Mouse (Mus musculus): ENCODE measurements at regions not wholly inside any gene's neighbourhood (a gene's known extent, or its start where the extent isn't known, plus 50 kb on each side); places are given as distances from the start of the nearest gene placed in this dataset.
"Not testable (repeated sequence)": the region's sequence is repeated elsewhere in the genome, so short reads cannot be mapped to it uniquely, and the experiment has no call there.

- H3K36me3 ChIP-seq = no peaks in the 10 kb centered on the region
- WGBS = 82% methylated on average over 7 of the region's 7 CpGs
- no peak for ATAC-seq (replicated peaks)
- H3K27ac ChIP-seq (replicated peaks) = no peak overlapping the region
- no peak overlapping the region for H3K4me2 ChIP-seq (replicated peaks)
- no peaks in the 10 kb centered on the region for H3K4me1 ChIP-seq
- no peaks in the 10 kb centered on the region for H3K9me3 ChIP-seq
- H3K27me3 ChIP-seq = no peaks in the 10 kb centered on the region
- H3K9ac ChIP-seq (replicated peaks) = no peak overlapping the region
- no peak overlapping the region for H3K4me3 ChIP-seq
These were observed 745.7 kb upstream of the Gm5150 start for GRCm38 (mm10) chr3:16751764-16752485.

DNA sequence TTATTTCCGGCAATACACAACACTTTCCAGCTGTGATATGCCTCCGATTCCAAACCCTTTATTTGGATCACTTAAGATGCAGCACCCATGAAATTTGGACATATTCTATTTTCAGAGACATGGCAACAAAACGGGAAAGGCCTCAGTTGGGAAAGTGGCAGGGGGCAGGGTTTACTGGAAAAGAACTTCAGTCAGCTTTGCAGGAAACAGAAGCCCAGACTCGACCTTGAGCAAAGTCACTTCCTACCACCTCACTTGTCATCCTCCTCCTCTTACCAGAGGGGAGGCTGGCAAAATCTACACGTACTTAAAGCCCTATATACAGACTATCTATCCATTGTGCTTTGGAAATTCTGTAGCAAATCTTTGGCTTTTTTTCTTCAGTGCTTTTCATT, 727.7 kb upstream of the Gm5150 start:
- WGBS = 56% methylated on average over 5 of the region's 5 CpGs
- no peak overlapping the region for H3K4me3 ChIP-seq
- H3K9me3 ChIP-seq = no peaks in the 10 kb centered on the region
- H3K27ac ChIP-seq (replicated peaks) = peak overlapping the region; percentile 27; the same call in 1 of the 2 replicates
- H3K4me2 ChIP-seq (replicated peaks) = no peak overlapping the region
- peaks cover 2% of the 10 kb centered on the region; the same call in 1 of the 2 replicates for H3K4me1 ChIP-seq
- H3K36me3 ChIP-seq = no peaks in the 10 kb centered on the region
- ATAC-seq (replicated peaks) = peak; percentile 55; the same call in 1 of the 2 replicates
- H3K27me3 ChIP-seq = no peaks in the 10 kb centered on the region
- no peak overlapping the region for H3K9ac ChIP-seq (replicated peaks)

- Histone ChIP-seq H3K9ac (replicated peaks) (no peak overlapping the region), H3K4me2 (replicated peaks) (no peak overlapping the region), H3K27ac (replicated peaks) (peak overlapping the region; percentile 27; the same call in 1 of the 2 replicates), H3K4me1 (peaks cover 2% of the 10 kb centered on the region; the same call in 1 of the 2 replicates), H3K4me3 (no peak overlapping the region), H3K9me3 (no peaks in the 10 kb centered on the region), H3K36me3 (no peaks in the 10 kb centered on the region), H3K27me3 (no peaks in the 10 kb centered on the region)
- WGBS = 47% methylated on average over 2 of the region's 2 CpGs
- ATAC-seq (replicated peaks) = peak; percentile 95
These were observed 727.2 kb upstream of the Gm5150 start for GRCm38 (mm10) chr3:16733295-16733935.

GRCm38 (mm10) chr3:16724371-16725100, 718.3 kb upstream of the Gm5150 start:
- 86% methylated on average over 6 of the region's 6 CpGs for WGBS

DNA sequence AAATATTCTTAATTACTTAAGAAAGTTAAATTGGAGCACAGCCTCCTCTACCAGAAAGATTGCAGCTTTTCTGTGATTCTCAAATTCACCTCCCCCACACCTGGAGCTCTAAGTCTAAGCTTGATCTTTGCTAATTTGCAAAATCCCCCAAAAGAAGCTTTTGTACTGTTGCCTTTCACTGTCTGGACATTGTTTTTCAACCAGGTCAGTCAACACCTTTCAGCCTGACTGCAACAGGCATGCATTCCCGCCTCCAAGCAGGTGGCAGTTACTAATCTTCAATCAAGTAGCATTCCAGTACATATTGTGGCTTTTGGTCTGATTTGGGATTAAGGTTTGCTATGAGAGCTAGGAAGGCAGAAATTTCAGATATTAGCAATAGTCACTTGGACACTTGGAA, 717.4 kb upstream of the Gm5150 start:
- Histone ChIP-seq H3K27ac (replicated peaks) (no peak overlapping the region), H3K4me1 (no peaks in the 10 kb centered on the region), H3K4me2 (replicated peaks) (no peak overlapping the region), H3K9ac (replicated peaks) (no peak overlapping the region), H3K27me3 (no peaks in the 10 kb centered on the region), H3K36me3 (no peaks in the 10 kb centered on the region), H3K4me3 (no peak overlapping the region), H3K9me3 (no peaks in the 10 kb centered on the region)
- WGBS = 87% methylated on average over 1 of the region's 1 CpGs
- ATAC-seq (replicated peaks) = no peak

More at GRCm38 (mm10) chr3:16724371-16725100, 718.3 kb upstream of the Gm5150 start:
- H3K4me2 ChIP-seq (replicated peaks); H3K36me3 ChIP-seq; ATAC-seq (replicated peaks); H3K4me3 ChIP-seq; H3K9me3 ChIP-seq; H3K27me3 ChIP-seq; H3K4me1 ChIP-seq; H3K27ac ChIP-seq (replicated peaks); H3K9ac ChIP-seq (replicated peaks): not testable (repeated sequence)

DNA sequence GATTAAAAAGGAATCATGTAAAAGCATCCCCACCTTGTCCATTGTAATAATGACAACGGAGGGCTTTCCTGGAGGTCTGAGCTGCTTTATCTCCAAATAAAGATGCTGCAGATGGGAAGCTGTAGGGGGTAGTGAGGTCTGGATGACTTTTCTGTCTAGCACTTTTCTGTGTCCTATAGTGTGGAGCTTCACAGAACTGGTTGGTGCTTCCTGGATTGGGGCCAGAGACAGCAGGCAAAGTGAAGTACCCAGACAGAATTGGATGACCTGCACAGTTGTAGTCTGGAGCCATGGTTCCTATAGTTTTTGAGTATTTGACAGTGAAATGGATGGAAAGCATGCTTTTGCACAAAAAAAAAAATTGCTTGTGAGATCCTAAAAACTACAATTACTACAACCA, 684.7 kb upstream of the Gm5150 start:
- no peak for ATAC-seq (replicated peaks)
- Histone ChIP-seq H3K4me1 (no peaks in the 10 kb centered on the region), H3K27me3 (no peaks in the 10 kb centered on the region), H3K9ac (replicated peaks) (no peak overlapping the region), H3K4me2 (replicated peaks) (no peak overlapping the region), H3K9me3 (no peaks in the 10 kb centered on the region), H3K36me3 (no peaks in the 10 kb centered on the region), H3K4me3 (no peak overlapping the region), H3K27ac (replicated peaks) (no peak overlapping the region)
- 36% methylated on average over 1 of the region's 1 CpGs for WGBS

DNA sequence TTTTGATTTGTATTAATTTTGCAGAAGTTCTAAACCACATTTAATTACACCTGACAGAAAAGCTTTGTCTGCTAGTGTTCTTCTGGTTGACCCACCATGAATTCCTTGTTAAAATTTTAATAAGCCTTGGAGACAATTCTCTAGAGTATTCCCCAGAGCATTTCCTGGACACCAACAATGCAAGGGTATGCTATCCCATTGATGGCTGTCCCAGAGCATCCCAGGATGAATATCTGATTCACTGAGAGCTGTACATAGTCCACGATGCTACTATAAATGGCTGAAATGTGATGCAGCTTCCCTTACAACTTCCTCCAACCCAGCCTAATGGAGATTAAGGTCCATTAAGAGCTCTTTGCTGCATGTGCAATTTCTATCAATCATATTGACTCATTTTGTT, 682.7 kb upstream of the Gm5150 start:
- ATAC-seq (replicated peaks) = no peak
- Histone ChIP-seq H3K9me3 (no peaks in the 10 kb centered on the region), H3K4me2 (replicated peaks) (no peak overlapping the region), H3K4me1 (no peaks in the 10 kb centered on the region), H3K27ac (replicated peaks) (no peak overlapping the region), H3K27me3 (no peaks in the 10 kb centered on the region), H3K4me3 (no peak overlapping the region), H3K36me3 (no peaks in the 10 kb centered on the region), H3K9ac (replicated peaks) (no peak overlapping the region)
- 50% methylated on average over 1 of the region's 1 CpGs for WGBS

GRCm38 (mm10) chr3:16657566-16657965, 651.3 kb upstream of the Gm5150 start:
- no peaks in the 10 kb centered on the region for H3K4me1 ChIP-seq
- no peak overlapping the region for H3K4me3 ChIP-seq
- 65% methylated on average over 1 of the region's 1 CpGs for WGBS
- no peaks in the 10 kb centered on the region for H3K36me3 ChIP-seq
- no peak overlapping the region for H3K27ac ChIP-seq (replicated peaks)
- no peaks in the 10 kb centered on the region for H3K9me3 ChIP-seq
- no peak overlapping the region for H3K9ac ChIP-seq (replicated peaks)
- H3K4me2 ChIP-seq (replicated peaks) = no peak overlapping the region
- no peak; the same call in 1 of the 2 replicates for ATAC-seq (replicated peaks)
- no peaks in the 10 kb centered on the region for H3K27me3 ChIP-seq
